Comparison of ENCODE assay signal across 11 mouse cellular contexts in genomic region chr5:27854290-27854689, GRCm38 (mm10). TPM values are rescaled to one million over a fixed set of nuclear protein-coding genes. Genes with fewer than 3 reads are reported as not detected.
A peak's percentile ranks its signal among the peaks of the same experiment; 100 is the strongest.
DNase-seq lines count a peak whose midpoint lies in the region; ATAC-seq lines count a peak whose summit lies in the region.
"Had no signal": no experiment of that assay in that cellular context is flagged by ENCODE, and none has a peak within 500 bp of the region (broad histone marks: within the 10 kb centered on the region; RNA-seq: fewer than 3 reads in every experiment).

No protein-coding gene starts in this region.

- H3K4me2 ChIP-seq in kidney, embryonic 14.5 days (replicated peaks; ENCODE audit: low read depth, low read length): no peak overlapping the region
- H3K4me2 ChIP-seq: lung, embryonic 15.5 days had no signal

- no peak overlapping the region for H3K9ac ChIP-seq in kidney, embryonic 14.5 days (ENCODE audit: low read depth, low read length)
- H3K9ac ChIP-seq: lung, embryonic 15.5 days had no signal

- ATAC-seq in CD4-positive, CD25-positive, alpha-beta regulatory T cell, adult 4 months: no peak
- no peak for ATAC-seq in kidney, embryonic 14.5 days (ENCODE audit: low FRiP score, low TSS enrichment)
- ATAC-seq in monocyte, adult 5-6 weeks (replicated peaks; ENCODE audit: insufficient number of reproducible peaks, low FRiP score, low TSS enrichment, poor library complexity, severe bottlenecking): no peak

- no peak overlapping the region for H3K4me3 ChIP-seq in kidney, embryonic 14.5 days (ENCODE audit: low read length)
- H3K4me3 ChIP-seq: lung, embryonic 15.5 days had no signal

- H3K27me3 ChIP-seq in kidney, embryonic 14.5 days (ENCODE audit: control insufficient read depth, insufficient read depth, low read length): no peaks in the 10 kb centered on the region
- H3K27me3 ChIP-seq: lung, embryonic 15.5 days had no signal

- peak; percentile 46 for DNase-seq in CD4-positive, CD25-positive, alpha-beta regulatory T cell, adult 2 months (ENCODE audit: low read depth, low spot score)
- peak; percentile 9 for DNase-seq in kidney, postnatal 10 days
- DNase-seq in A20 (ENCODE audit: low read depth, low spot score): peak; percentile 44
- DNase-seq in c-Kit-positive CD71-positive TER-119-negative erythroid progenitor cells, embryonic 14.5 days (ENCODE audit: low read depth): peak; percentile 8
- no peak for DNase-seq in layer of hippocampus, postnatal 14 days (ENCODE audit: low spot score in 2 of 2)
- DNase-seq: cerebellum, adult 2 months had no signal

- WGBS in kidney, embryonic 14.5 days: 67% methylated on average over 1 of the region's 1 CpGs

- no peaks in the 10 kb centered on the region for H3K9me3 ChIP-seq in kidney, embryonic 14.5 days (ENCODE audit: control insufficient read depth, low read length)
- H3K9me3 ChIP-seq: lung, embryonic 15.5 days had no signal

- no peaks in the 10 kb centered on the region for H3K4me1 ChIP-seq in kidney, embryonic 14.5 days (ENCODE audit: control insufficient read depth, insufficient read depth, low read length)
- H3K4me1 ChIP-seq: lung, embryonic 15.5 days had no signal

- H3K36me3 ChIP-seq in kidney, embryonic 14.5 days (ENCODE audit: control insufficient read depth, insufficient read depth, low read length): no peaks in the 10 kb centered on the region
- H3K36me3 ChIP-seq: lung, embryonic 15.5 days had no signal

- no peak overlapping the region for H3K27ac ChIP-seq in kidney, embryonic 14.5 days (ENCODE audit: low read depth, low read length)
- H3K27ac ChIP-seq: lung, embryonic 15.5 days had no signal

RNA-seq across cellular contexts. Expression of gene Htr5a, which starts 12.3 kb away (rescaled TPM):
- not detected for polyA plus RNA-seq in CD4-positive, CD25-positive, alpha-beta regulatory T cell, adult 4 months (2017; shearing (Covaris generic))
- polyA plus RNA-seq in kidney, embryonic 14.5 days (2014; fragmentation: Nextera tagmentation; extraction: Ambion mirVana): not detected in 2 replicates
- 1 to 10 TPM; 6.2 to 6.8 TPM for total RNA-seq in layer of hippocampus, postnatal 14 days (2021)
- total RNA-seq in monocyte, adult 5-6 weeks (2017): not detected in 3 replicates
- polyA plus RNA-seq: lung, embryonic 15.5 days; stomach, embryonic 14.5 days had no signal

Comparison
In these comparisons a context has a peak if more than half of its experiments do, and no peak if none do; other contexts are left out.
1. DNase-seq: peak in CD4-positive, CD25-positive, alpha-beta regulatory T cell, adult 2 months (single experiment), kidney, postnatal 10 days (single experiment), A20 (single experiment) and c-Kit-positive CD71-positive TER-119-negative erythroid progenitor cells, embryonic 14.5 days (single experiment); none in layer of hippocampus, postnatal 14 days (0 of 2).